Comparison of ENCODE assay signal across 25 mouse cellular contexts in genomic region chr13:104629621-104630020, GRCm38 (mm10).
"Had no signal": no experiment of that assay in that cellular context is flagged by ENCODE, and none has a peak within 500 bp of the region (broad histone marks: within the 10 kb centered on the region; RNA-seq: fewer than 3 reads in every experiment).

No protein-coding gene starts in this region.

- H3K4me3 ChIP-seq: heart, embryonic 13.5 days; heart, embryonic 15.5 days; hindbrain, embryonic 10.5 days; hindbrain, embryonic 12.5 days; limb, embryonic 13.5 days; limb, embryonic 15.5 days; liver, embryonic 12.5 days had no signal

- H3K27me3 ChIP-seq: heart, embryonic 13.5 days; heart, embryonic 15.5 days; hindbrain, embryonic 12.5 days; limb, embryonic 13.5 days; limb, embryonic 15.5 days; liver, embryonic 12.5 days had no signal

- DNase-seq: gastrocnemius, postnatal 14 days; gastrocnemius, postnatal 36 days; heart, adult 18-20 months; heart, postnatal 14 days; heart, postnatal 4 days; kidney, adult 18-20 months; kidney, adult 8-10 months; kidney, postnatal 10 days; kidney, postnatal 25 days; layer of hippocampus, adult 9-11 months; layer of hippocampus, postnatal 36 days; left cerebral cortex, postnatal 4 days had no signal

- H3K27ac ChIP-seq: hindbrain, embryonic 10.5 days; hindbrain, embryonic 12.5 days; hindbrain, embryonic 14.5 days; limb, embryonic 15.5 days; liver, embryonic 12.5 days had no signal

- H3K9me3 ChIP-seq: heart, embryonic 13.5 days; heart, embryonic 15.5 days; hindbrain, embryonic 10.5 days; hindbrain, embryonic 12.5 days; limb, embryonic 13.5 days; limb, embryonic 15.5 days; liver, embryonic 12.5 days had no signal

- H3K9ac ChIP-seq: heart, embryonic 13.5 days; heart, embryonic 15.5 days; hindbrain, embryonic 12.5 days; hindbrain, embryonic 14.5 days; limb, embryonic 13.5 days; limb, embryonic 15.5 days; liver, embryonic 12.5 days had no signal

- ATAC-seq: forebrain, embryonic 16.5 days; hindbrain, embryonic 16.5 days; inflammation-experienced regulatory T-cells, adult 6 months; intestine, embryonic 16.5 days; liver, embryonic 12.5 days had no signal

- H3K4me2 ChIP-seq: heart, embryonic 11.5 days; heart, embryonic 13.5 days; heart, embryonic 15.5 days; hindbrain, embryonic 12.5 days; hindbrain, embryonic 14.5 days; limb, embryonic 13.5 days; limb, embryonic 15.5 days; liver, embryonic 12.5 days had no signal

- H3K36me3 ChIP-seq: heart, embryonic 15.5 days; limb, embryonic 13.5 days; limb, embryonic 15.5 days had no signal
